Mouse (Mus musculus) naive thymus-derived CD4-positive, alpha-beta T cell, adult 2 months (primary cell): Measurements from ENCODE around the gene Cdk14.

Experiments used
- DNase-seq: peaks from one replicate; pipeline ENCODE4 v3.0.0-alpha.2; 2011; ENCODE audit warnings: low read depth

Gene Cdk14

GRCm38 (mm10) chr5:4786816-4787215, 633.3 kb downstream of the Cdk14 start:
- no peak for DNase-seq

- no peak for DNase-seq
These were observed 641.8 kb downstream of the Cdk14 start for GRCm38 (mm10) chr5:4778274-4778673.

GRCm38 (mm10) chr5:4776495-4776894, 643.6 kb downstream of the Cdk14 start:
- no peak for DNase-seq

GRCm38 (mm10) chr5:4773090-4773772, 646.9 kb downstream of the Cdk14 start:
- no peak for DNase-seq

GRCm38 (mm10) chr5:4770609-4771008, 649.5 kb downstream of the Cdk14 start:
- no peak for DNase-seq

- DNase-seq: no peak
These were observed 652.2 kb downstream of the Cdk14 start for GRCm38 (mm10) chr5:4767896-4768295.

- no peak for DNase-seq
These were observed 653.4 kb downstream of the Cdk14 start for GRCm38 (mm10) chr5:4766719-4767118.

- DNase-seq: no peak
These were observed 658.2 kb downstream of the Cdk14 start for GRCm38 (mm10) chr5:4761891-4762290.

GRCm38 (mm10) chr5:4758331-4759080, 661.6 kb downstream of the Cdk14 start:
- no peak for DNase-seq

GRCm38 (mm10) chr5:4757902-4758301, 662.2 kb downstream of the Cdk14 start, which contains the start of gene Fzd1:
TSS of gene Fzd1 (minus strand) at chr5:4758035.
- DNase-seq: no peak

GRCm38 (mm10) chr5:4756871-4757711, 663.0 kb downstream of the Cdk14 start:
- DNase-seq: no peak

- no peak for DNase-seq
These were observed 664.0 kb downstream of the Cdk14 start for GRCm38 (mm10) chr5:4756001-4756681.

DNA sequence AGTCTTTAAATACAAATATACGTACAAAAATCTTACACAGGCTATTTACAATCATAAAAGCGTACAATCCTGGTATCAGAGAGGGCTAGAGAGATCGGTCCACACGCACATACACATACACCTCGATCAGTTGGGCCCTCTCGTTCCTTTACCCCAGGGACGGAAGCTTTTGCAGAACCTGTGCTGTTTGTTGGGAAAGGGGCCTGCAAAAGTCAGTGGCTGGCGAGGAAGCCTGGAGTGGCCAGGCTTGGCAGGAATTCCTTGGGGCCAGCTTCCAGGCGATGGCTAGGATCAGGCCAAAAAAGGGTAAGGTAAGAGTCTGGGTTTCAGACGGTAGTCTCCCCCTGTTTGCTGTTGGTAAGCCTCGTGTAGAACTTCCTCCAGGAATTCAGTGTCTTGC, 664.8 kb downstream of the Cdk14 start:
- DNase-seq: no peak

GRCm38 (mm10) chr5:4754701-4755281, 665.3 kb downstream of the Cdk14 start:
- no peak for DNase-seq
